Mouse (Mus musculus) erythroblast, embryonic 14.5 days (primary cell): Measurements from ENCODE around the gene H6pd.

Source experiments
- GATA1 ChIP-seq: IDR thresholded peaks from 2 replicates; pipeline ENCODE4 v1.6.1; 2012; ENCODE audit warnings: low read length, inconsistent platforms, mixed read lengths
- TAL1 ChIP-seq: IDR thresholded peaks from 3 replicates; pipeline ENCODE4 v1.6.1; 2012; ENCODE audit warnings: low read length, inconsistent platforms, mixed read lengths

DNA sequence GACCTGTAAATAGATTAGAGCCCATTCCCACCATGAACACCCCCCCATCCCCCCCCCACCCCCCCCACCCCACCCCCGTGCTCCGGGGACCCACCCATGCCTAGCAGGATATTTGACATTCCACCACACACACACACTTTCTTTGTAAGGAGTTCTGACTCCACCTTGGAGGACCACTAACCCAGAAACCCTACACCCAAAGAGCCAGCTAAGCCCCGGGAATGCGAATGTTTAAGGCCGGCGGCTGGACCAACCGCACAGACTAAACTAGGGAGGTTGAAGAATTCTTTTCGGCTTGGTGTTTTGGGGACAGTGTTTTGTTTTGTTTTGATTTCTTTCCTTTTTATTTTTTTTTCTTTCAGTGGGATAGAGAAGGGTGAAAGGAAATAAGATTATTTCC, 70.1 kb downstream of the H6pd start:
- TF ChIP-seq TAL1 (no peak), GATA1 (no peak)
